Mouse (Mus musculus) spleen, adult 18-20 months (tissue): ENCODE data around the gene Cd86.

Source experiments
- DNase-seq, 2 experiments: peaks; one replicate each; pipeline ENCODE4 v3.0.0; 2022; ENCODE audit warnings: mixed read lengths in 2 of 2

Cd86 gene

GRCm38 (mm10) chr16:36596671-36597410 is 69.0 kb downstream of the Cd86 start:
- DNase-seq, result no peak

- no peak for DNase-seq
These were observed 76.0 kb downstream of the Cd86 start for GRCm38 (mm10) chr16:36589898-36590297.

- no peak for DNase-seq
These were observed 77.9 kb downstream of the Cd86 start for GRCm38 (mm10) chr16:36587971-36588370.

- no peak for DNase-seq
These were observed 83.8 kb downstream of the Cd86 start for GRCm38 (mm10) chr16:36582073-36582472.

- no peak for DNase-seq
These were observed 93.9 kb downstream of the Cd86 start for GRCm38 (mm10) chr16:36571942-36572341.

- no peak for DNase-seq
These were observed 104.2 kb downstream of the Cd86 start, which contains the start of gene Casr for GRCm38 (mm10) chr16:36561386-36562338. TSS of gene Casr (minus strand) at chr16:36562141.

GRCm38 (mm10) chr16:36559573-36559972 is 106.3 kb downstream of the Cd86 start:
- no peak for DNase-seq

- no peak for DNase-seq
These were observed 110.2 kb downstream of the Cd86 start for GRCm38 (mm10) chr16:36555672-36556165.
